Mouse (Mus musculus): Measurements from ENCODE around the gene Tox3.

Tox3 gene

DNA sequence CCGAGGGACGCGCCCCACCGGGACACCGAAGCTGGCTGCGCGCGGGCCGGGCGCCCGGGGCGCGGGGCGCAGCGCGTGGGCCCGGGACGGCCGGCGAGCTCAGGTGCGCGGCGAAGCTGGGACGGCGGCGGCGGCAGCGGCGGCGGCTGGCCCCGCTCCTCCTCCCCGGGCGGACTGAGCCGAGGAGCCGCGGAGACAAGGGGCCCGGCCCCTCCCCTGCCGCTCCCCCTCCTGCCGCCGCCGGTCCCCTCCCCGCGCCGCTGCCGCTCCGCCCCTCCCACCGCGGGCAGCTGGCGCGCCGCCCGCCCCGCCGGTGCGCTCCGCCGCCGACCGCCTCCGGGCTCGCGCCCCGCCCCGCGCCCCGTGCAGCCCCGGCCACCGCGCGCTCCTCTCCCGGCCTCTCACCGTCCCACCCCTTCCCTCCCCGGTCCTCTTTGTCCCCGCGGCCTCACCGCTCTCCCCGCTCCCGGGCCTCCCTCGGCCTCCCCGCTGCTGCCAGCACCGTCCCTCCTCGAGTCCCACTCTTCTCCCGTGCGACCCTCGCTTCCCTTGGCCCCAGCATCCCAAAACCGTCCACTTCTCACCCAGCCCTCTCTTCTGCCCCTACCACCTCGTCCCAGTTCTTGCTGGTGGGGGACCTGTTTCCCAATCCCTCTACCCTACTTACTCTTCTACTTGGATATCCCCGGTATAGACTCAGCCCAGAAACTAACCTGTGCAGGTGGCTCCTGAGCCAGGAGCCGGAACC lies at the start of gene Tox3:
Gene Tox3, minus strand, starts transcription at position 166 of the 748 bp plus-strand sequence.
- DNase-seq (ENCODE audit: low spot score): peak; percentile 38

DNA sequence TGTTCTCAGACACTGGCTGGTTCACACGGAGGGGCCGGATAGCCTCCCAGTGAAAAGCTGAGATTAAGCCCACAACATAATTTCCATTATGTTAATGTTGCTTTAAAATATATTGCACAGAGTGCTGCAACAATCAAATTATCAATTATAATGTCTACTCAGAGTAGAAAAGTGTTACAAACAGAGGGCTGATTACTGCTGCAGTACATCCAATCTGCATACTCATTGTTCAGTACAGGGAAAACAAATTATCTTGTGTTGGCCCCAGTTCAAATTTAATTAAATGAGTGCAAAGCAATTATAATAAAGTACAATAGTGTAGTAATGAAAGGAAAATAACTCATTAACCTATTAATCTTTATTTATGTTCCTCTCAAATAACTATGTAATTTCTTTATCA lies 44.5 kb upstream of the Tox3 start:
- DNase-seq (ENCODE audit: low spot score): no peak

DNA sequence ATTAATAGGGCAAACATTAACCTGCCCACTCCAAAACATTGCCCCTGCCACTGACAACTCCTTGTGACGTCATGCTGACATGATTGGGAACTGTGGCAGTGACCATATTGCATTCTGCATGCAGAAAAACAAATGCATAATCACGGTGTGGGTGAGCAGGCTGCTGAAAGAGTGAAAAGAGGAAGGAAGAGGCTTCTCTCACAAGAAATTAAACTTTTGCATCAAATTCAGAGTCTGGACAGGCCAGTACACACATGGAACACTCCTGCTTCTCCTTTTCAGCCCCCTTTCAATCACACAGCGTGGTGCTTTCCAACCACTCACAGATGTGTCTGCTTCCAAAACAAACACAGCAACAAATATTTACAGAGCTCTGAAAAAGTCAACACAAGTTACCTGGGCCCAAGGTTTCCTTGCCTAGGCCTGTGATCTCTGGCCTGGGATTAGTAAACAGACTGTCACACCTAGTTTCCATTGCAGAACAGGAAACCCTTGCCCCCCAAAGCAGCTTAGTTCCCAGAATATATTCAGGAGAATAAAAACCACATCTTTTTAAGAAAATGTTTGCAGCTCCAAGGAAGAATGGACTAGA lies 43.4 kb upstream of the Tox3 start:
- peak; percentile 37 for DNase-seq (ENCODE audit: low spot score)

DNA sequence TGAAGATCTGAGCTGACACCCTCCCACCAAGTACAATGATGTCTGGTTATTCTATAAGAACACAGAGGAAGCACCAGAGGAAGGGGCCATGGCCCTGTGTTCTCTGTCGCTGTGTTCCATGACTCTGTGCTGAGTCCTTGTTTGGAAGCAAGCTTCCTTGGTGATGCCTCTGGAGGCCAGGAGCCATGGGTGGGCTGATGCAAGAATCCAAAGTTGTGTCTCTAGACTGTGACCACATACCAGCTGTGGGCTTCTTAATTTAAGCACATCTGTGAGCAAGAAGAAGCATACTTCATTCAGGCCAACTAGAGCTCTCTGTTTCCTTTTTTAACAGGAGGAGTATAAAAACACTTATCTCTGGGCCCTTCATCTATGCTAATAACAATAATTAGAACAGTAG lies 42.7 kb upstream of the Tox3 start:
- no peak for DNase-seq (ENCODE audit: low spot score)

DNA sequence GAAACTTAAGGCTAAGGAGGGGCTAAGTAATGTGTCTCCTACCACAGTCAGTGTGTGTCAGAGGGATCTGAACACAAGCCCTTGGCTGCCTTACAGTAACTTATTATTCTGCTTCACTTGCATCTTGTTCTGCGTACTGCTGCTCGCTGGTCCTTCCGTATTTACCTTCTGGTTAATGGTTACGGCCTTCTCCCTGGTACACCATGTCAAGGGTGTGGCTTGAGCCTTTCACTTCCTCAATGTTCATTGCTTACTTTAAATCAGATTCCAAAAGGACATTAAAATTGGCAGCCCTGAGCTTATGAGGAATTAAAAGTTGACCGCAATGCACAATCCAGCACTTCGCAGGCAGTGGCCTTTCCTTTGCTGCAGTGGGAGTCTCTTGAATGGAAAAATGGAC lies 30.9 kb upstream of the Tox3 start:
- peak; percentile 59 for DNase-seq (ENCODE audit: low spot score)

DNA sequence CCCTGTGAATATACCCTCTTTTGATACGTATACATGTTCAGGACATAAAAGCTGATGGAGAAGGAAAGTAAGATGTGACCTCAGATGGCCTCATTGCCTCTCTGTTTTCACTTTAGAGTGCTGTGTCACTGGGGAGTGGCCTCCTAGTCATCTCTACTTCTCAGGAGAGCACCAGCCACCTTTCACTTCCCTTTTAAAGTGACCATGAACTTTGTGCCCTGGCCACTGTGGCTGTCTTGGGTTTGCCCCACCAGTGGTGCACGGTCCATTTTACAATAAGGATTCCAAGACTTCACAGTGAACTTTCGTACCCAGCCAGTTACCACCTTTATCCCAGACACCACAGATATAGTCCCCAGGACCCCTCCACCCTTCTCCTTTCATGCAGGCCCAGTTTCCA lies 29.9 kb upstream of the Tox3 start:
- DNase-seq (ENCODE audit: low spot score): no peak

DNA sequence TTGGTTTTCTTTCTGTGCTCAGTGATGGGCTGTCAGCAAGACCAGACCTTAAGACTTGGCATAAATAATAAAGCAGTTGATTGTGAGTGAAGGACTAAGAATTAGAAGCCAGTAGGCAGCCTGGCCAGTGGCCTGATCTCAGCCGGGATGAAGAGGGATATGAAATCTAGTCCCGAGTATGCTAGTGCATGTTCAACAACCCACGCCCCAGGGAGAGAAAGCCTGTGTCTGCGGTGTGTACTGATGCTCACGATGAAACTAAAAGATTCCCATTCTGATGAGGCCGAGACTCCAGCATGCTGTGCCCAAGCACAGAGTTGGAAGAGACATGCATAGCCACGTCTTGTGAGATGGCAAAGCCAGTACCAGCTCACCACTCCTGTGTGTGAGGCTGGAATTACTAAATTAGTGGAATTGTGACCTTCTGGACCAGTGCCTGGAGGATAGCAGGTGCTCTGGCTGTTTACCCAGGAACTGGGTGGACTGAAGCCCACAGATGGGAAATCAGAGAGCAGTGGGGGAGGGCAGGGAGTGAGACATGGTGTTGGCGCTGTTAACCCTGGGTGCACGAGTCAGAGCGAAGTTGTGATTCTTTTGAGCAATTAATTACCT lies 23.6 kb upstream of the Tox3 start:
- DNase-seq (ENCODE audit: low spot score): no peak

DNA sequence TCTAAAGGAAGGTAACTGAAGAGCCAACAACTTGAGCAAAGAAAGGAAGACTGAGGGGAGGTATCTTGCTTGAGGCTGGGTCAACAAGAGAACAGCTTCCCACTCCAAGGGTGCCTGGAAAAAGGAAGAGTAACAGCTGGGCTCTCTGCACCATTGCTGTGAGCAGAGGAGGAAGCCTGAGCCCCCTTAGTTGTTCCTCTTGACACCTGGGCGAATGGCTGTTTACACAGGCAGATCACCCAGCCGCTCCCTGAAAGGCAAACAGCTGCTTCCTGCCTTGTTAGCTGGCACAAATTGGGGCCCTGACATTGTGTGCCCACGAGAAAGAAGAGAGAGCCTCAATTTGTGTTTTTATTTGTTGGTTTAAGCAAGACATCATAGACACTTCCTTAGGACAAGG lies 21.7 kb upstream of the Tox3 start:
- DNase-seq (ENCODE audit: low spot score): no peak

DNA sequence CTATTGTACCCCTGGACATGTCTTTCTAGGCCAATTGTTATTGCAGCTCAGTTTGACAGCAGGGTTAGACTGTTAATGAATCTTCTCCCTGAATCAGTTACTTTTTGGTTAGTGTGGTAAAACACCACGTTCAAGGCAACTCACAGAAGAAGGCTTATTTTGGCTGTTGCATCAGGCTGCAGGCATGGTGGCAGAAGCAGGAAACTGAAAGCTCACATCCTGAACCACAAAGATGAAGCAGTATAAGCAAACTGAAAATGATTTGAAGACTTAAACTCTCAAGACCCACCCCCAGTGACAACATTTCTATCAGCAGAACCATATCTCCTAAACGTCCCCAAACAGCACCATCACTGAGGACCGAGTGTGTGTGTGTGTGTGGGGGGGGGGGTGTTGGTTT lies 8.6 kb upstream of the Tox3 start:
- no peak for DNase-seq (ENCODE audit: low spot score)

DNA sequence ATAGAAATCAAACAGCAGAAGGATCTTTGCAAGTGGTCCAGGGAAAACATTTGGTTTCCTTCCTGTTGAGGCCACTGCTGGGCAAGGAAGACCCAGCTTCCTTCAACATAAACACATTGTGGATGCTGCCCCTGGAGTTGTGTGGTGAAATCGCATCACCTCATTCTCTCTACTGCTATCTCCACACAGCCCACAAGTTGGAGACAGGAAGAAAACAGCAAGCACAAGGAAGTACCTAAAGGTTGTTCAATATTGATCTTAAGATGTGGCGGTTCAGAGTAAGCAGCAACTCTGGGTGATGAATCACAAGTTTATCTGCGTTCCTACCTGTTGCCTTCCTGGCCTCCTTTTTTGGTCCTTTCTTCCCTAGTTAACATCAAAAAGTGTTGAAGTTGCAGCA lies 6.6 kb upstream of the Tox3 start:
- DNase-seq (ENCODE audit: low spot score): no peak

DNA sequence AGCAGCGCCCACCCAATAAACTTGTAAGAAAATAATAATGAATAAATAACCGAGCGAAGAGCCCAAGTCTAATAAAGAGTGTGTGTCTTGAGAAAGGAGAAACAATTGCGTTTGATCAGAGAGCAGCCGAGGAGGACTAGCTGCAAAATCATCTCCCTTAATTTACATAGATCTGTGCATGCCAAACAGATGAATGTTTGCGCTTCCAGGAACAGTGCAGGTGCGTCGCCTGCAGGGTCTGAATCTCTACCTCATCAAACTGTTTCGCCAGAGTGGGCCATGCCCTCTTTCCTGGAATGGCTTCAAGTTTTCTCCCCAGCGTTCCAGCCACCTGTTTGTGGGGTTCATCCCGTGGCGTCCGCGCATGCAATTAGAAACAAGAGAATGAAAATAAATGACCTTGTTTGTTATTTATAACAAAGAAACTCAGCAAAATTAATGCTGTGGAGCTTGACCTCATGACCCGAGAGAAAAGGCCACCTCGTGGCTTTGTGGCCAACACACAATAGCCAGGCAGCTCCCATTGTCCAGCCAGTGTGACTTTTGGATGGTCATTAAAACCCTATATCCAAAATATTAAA lies 5.9 kb upstream of the Tox3 start:
- no peak for DNase-seq (ENCODE audit: low spot score)

DNA sequence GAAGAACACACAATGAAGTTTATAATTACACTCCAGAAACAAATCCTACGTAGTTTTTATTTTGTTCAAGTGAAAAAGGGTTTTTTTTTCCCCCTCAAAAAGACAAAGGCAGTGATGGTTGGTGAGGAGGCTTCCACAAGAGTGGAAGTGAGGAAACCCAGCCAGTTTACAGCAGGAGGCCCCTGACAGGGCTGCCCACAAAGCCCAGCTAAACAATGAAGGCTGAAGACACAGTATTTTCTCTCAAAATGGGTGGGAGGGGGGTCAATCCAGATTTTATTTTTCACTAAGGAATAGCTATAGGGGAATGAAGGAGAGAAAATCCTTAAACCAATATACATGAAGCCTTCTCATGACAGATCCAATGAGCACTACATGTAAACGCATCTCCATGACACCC lies 5.4 kb upstream of the Tox3 start:
- DNase-seq (ENCODE audit: low spot score): no peak

DNA sequence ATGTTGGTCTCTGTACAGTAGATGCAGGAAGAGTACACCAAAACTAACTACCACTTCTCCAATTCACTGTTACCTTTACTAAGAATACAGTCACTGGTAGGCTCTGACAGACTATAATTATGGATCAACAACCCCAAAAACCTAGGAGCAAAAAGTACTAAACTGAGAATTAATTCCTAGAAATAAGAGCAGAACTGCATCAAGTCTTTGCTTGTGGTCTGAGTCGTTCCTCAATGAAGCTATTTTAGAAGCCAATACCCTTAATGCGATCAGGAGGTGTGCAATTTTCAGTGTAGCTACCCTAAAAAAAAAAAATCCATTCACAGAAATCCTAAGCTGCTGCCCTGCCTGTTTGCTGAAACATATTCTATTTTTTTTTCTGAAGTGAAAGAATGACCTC lies 4.8 kb upstream of the Tox3 start:
- DNase-seq (ENCODE audit: low spot score): no peak

DNA sequence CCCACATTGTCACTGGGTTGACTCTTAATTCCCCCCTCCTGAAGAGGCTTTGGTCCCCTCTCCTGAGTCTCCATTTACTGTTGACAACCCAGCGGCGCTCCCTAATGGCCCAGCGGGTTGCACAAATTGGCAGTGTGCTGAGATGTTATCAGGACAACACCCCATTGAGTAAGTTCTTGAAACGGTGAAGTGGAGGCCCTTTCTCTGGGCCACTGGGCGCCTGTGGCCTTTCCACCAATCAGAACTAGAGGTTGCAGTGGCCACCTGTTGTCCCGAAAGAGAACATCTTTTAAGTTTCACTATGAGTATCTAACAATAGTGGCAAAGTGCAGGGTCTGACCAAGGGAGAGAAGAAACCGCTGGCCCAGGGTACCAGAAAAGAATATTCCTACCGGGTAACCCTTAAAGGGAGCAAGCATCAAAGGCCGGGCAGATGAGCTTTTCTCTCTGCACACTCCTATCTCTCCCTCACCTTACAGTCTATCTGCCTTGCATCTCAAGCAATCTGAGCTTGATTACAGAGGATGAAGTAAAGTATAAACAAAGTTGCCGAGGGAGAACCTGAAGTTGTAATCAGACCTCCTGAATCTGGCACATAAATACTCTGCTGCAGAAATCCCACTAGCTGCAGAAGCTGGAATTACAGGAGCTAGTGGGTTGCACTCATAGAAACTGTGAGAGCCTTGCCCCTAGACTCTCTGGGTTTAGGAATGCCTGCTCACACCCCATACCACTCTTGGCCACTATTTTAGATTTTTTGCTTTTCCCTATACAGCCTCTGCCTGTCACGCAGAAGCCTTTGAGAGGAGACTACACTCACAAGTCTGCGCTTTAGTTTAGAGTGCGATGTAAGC lies 1.8 kb upstream of the Tox3 start:
- peak; percentile 77 for DNase-seq (ENCODE audit: low spot score)

DNA sequence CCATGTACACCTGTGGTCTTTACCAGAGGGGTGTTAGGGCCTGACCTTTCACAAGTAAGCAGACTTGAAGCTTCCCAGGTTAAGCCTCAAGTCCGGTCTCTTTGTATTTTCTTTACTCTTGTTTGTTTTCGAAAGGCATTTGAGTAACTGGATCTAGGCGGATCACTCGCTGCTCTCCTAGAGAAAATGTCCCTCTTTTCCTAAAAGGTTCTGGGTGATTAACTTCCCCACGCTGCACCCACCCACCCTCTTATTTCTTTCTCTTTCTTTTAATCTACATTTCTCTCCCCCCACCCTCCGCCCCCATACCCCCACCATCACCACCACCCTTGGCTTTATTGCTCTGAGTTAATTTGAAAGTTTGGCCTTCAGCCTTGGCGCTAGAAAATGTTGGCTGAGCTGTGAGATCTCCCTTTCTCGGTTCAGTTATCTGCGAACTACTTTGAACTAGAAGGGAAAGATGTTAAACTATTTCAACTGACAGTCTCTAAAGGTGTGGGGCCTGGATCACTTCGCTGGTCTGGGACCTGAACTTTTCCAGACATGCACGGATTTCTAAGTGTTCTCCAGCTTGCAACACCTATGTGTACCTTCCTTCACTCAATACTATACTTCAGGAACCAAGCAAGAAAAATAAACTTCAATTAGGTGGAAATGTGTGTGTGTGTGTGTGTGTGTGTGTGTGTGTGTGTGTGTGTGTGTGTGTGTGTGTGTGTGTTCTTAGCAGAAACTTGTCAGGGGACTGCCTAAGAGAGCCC lies 962 bp upstream of the Tox3 start:
- DNase-seq (ENCODE audit: low spot score): no peak

DNA sequence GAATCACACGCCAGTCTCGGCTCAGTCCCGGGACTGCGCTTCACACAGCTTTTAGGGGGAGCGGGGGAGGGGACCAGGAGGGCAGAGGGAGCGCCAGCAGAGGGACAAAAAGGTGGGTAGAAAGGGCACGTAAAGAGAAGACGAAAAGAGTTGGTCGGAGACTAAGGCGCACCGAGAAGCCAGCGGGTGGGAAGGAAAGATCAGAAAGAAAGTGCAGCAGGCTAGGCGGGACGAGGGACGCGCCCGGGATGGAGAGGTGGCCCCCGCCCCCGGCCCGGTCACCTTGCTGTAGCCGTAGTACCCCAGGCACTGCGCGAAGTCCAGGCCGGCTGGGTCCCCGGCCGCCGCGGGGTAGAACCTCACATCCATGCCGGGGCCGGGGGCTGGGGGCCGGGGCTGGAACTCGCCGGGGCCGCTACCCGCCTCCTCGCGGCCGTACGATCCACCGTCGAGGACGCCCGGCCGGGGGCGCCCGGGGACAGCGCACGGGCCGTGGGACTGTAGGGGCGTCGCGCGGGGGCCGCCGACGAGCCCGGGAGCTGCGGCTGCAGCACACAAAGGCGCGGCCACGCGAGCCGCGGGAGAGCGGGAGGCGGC lies 464 bp downstream of the Tox3 start:
- DNase-seq (ENCODE audit: low spot score): no peak

DNA sequence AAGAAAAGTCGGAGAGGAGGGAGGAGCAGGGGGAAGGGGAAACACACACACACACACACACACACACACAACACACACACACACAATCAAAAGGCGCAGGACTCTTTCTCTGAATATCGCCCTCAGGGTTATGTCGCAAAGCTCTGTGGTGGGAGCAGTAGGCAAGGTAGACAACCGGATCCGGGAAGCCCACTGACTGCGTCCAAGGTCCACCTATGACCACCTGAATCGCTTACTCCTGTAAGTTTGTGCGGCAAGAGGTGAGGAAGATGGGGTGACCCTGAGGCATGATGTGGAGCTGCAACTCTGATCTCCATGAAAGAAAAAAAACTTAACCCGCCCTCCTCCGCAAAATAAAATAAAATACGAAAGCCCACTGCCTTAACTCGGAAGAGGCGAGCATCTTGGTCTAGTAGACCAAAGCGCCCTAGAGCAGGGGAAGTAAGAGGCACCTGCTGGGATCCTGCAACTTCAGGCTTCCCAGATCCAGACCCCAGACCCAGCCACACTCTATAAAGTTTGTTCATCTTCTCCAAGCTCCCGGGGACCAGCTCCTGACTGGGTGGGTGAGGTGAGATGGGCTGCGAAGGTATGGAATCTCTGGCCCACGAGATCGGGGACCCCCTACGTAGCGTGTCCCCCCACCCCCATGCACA lies 1.1 kb downstream of the Tox3 start:
- no peak for DNase-seq (ENCODE audit: low spot score)

DNA sequence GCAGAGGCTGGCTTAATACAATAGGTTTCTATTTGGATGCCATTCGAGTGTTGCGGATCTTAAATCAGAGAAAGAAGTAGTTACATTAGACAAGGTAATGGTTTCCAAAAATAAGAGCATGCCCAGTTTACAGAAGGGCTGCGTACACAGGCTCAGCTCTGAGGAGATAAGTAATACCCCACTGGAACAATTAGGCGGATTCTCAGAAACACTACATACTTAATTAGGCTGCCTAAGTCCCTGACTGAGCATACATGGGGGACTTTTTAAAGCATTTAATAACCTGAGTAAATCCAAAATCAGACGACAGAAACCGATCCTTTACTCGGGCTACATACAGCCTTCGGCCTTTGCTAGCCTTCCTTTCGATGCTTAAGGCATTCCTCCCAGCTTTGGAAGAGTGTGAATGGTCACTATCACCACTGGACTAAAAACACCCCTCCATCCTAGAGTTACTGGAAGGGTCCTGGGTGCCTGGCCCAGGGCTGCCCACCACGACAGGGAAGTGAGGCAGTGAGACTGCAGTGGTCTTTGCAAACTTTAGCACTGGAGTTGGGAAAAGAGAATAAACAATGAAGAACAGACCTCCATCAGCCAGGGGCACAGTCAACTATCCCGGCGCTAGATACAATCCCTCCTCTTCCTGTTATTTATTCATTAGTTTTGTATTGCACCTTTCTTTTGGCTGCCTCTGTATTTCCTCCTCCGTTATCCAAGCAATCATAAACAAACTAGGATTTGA lies 1.8 kb downstream of the Tox3 start:
- DNase-seq (ENCODE audit: low spot score): no peak

DNA sequence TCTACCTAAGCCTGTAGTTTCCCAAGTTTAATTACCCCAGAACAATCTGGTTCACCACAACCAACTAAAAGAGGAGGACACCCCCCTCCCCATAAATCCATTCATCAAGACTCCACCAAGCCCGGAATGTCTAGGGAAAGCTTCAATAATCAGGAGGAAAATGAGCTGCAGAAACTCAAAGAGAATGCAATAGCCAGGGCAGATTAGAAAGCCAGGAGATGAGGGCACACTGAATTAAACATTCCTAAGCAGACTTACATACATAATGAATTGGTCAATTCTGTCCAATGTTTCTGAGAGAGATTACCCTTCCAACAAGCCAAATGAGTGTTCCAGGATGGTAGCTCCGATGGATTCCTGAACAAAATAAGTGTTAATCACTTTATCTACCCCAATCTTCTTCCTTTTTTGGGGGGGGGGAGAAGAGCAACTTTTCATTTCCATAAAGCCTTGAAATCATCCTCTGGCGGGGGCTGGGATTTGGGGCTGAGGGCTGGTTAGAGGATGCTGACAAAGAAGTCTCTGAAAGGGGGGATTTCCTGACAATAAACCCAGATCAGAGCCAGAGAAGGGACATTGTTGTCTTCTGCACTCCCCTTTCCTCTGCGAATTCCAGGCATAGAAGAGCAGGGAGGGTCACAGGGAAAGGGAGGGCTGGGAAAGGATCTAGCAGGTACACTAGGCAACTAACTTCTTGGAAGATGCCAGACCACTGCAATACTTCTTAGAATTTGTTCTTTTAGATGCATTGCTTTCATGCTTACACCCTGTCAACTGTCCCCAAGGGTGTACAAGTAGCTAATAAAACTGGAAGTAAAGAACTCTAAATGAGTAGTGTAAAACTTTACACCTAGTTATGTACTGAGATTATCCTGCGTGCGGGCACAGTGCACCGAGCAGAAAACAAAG lies 17.5 kb downstream of the Tox3 start:
- no peak for DNase-seq (ENCODE audit: low spot score)

Data from lung, postnatal 25 days (tissue).